Mouse (Mus musculus) forebrain, postnatal 0 days (tissue): ENCODE results near the gene Agpat1. TPM values are rescaled to one million over a fixed set of nuclear protein-coding genes. Genes with fewer than 3 reads are reported as not detected.

Experiments used
- ATAC-seq: fragments of 200-750 bp; cut with Nextera tagmentation; 2 replicates; pipeline ENCODE4 v1.8.0; 2017; ENCODE audit warnings: mild to moderate bottlenecking, moderate library complexity
- DNase-seq: peaks from one replicate; pipeline ENCODE4 v3.0.0-alpha.2; 2015
- H3K27ac ChIP-seq: fragments of 300-500 bp; sonication (generic); 2 replicates; pipeline ENCODE4 v1.5.1; 2014; ENCODE audit warnings: low read depth, mild to moderate bottlenecking, antibody characterized with exemption, low read length, moderate library complexity, mixed read lengths
- H3K27me3 ChIP-seq: fragments of 300-500 bp; sonication (generic); 2 replicates; pipeline ENCODE4 v1.6.1; 2014; ENCODE audit warnings: mild to moderate bottlenecking, low read length, mixed read lengths; ENCODE audit not compliant: insufficient read depth
- H3K36me3 ChIP-seq: fragments of 300-500 bp; sonication (generic); 2 replicates; pipeline ENCODE4 v1.6.1; 2014; ENCODE audit warnings: mild to moderate bottlenecking, moderate library complexity; ENCODE audit not compliant: insufficient read depth
- H3K4me1 ChIP-seq: fragments of 300-500 bp; sonication (generic); 2 replicates; pipeline ENCODE4 v1.6.1; 2014; ENCODE audit warnings: antibody characterized with exemption; ENCODE audit not compliant: insufficient read depth
- H3K4me2 ChIP-seq: fragments of 300-500 bp; sonication (generic); 2 replicates; pipeline ENCODE4 v1.6.1; 2014; ENCODE audit warnings: low read depth, mild to moderate bottlenecking, moderate library complexity
- H3K4me3 ChIP-seq: fragments of 300-500 bp; sonication (generic); 2 replicates; pipeline ENCODE4 v1.5.1; 2014; ENCODE audit warnings: low read depth, low read length, mixed read lengths
- H3K9ac ChIP-seq: fragments of 300-500 bp; sonication (generic); 2 replicates; pipeline ENCODE4 v1.6.1; 2014; ENCODE audit warnings: mild to moderate bottlenecking
- H3K9me3 ChIP-seq: fragments of 300-500 bp; sonication (generic); 2 replicates; pipeline ENCODE4 v1.6.1; 2016; ENCODE audit warnings: low read length
- CTCF ChIP-seq: sonication (generic); IDR thresholded peaks from 2 replicates; pipeline ENCODE4 v1.5.1; 2016; ENCODE audit warnings: antibody characterized with exemption, control low read depth, low read depth
- whole genome bisulfite sequencing: fragments of 180-500 bp; shearing (Covaris S2); extraction: QIAGEN DNeasy Blood & Tissue Kit; methylation state at CpG from one replicate; pipeline ENCODE4 v1.1.7; 2014; 5-methylcytosine and 5-hydroxymethylcytosine counted together
- polyA plus RNA-seq: library from polyadenylated mRNA; unstranded; fragments of >200 nt; fragmentation: Nextera tagmentation; extraction: Ambion mirVana; gene quantifications from 2 replicates; pipeline ENCODE4 v1.2.1, GENCODE M21; 2015
- total RNA-seq: library from RNA; depleted of rRNA; stranded (reverse); fragments of >200 nt; gene quantifications from 2 replicates; pipeline ENCODE4 v1.2.3, GENCODE M21; 2014

Gene Agpat1
- total and polyA plus RNA-seq, 2 experiments from 2014 or later = 104 to 217 TPM

DNA sequence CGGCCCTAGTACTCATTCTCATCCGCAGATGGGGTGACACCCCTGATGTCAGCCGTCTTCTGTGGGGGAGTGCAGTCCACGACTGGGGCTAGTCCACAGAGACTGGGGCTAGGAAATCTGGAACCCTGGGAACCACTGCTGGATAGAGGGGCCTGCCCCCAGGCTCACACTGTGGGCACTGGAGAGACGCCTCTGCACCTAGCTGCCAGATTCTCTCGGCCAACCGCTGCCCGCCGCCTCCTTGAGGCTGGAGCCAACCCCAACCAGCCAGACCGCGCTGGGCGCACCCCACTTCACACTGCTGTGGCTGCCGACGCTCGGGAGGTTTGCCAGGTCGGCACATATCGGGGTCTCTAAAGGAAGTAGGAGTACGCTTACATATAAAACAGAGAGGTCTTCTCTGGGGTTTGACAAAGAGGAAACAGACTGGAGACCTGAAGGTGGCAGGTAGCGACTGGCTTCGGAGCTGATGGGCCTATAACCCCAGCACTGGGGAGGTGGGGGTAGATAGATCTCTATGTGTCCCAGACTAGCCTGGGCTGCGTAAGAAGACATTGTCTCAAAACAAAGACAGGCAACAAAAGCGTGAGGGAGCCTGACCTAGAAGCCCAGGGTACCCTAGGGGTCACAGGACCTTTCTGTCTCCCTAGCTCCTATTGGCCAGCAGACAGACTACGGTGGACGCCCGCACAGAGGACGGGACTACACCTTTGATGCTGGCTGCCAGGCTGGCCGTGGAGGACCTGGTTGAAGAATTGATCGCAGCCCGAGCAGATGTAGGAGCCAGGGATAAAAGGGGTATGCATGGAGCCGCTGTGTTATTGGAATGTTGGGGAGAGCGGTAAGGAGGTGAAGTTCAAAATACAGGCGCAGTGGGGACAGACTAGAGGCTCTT is 17.9 kb upstream of the Agpat1 start:
- WGBS = 12% methylated on average over 32 of the region's 32 CpGs
- DNase-seq = peak; percentile 60

DNA sequence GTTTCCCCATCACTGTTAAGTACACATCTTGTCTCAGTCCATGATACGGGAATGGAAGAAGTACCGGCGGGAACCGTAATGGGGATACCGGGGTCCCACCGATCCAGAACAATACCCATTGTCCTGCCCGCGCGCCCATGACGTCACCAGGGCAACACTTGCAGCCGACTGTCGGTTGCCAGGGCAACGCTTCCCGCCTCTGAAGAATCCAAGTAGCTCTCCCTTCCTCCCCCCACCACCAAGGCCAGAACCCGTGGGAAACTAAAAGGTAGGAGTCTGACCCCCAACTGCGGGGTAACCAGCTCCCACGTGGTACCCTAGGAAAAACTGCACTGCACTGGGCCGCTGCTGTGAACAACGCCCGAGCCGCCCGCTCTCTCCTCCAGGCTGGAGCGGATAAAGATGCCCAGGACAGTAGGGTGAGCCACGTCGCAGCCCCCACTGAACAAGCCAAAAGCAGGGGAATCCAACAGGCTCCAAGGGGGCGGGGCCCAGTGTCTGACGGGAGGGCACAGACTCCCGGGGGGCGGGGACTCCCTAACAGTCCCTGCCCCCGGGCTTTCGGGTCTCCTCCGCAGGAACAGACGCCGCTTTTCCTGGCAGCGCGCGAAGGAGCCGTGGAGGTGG is 17.2 kb upstream of the Agpat1 start:
- ATAC-seq = peak; percentile 80
- under 1% methylated on average over 38 of the region's 38 CpGs for whole genome bisulfite sequencing

More for the DNA sequence above, 17.9 kb upstream of the Agpat1 start:
- H3K4me3 ChIP-seq = peak overlapping the region; percentile 69
- no peaks in the 10 kb centered on the region for H3K9me3 ChIP-seq
- no peaks in the 10 kb centered on the region for H3K36me3 ChIP-seq
- no peaks in the 10 kb centered on the region for H3K27me3 ChIP-seq
- no peak for TF ChIP-seq CTCF
- H3K4me2 ChIP-seq = peak overlapping the region; percentile 98
- peak overlapping the region; percentile 87 for H3K9ac ChIP-seq
- H3K27ac ChIP-seq = peak overlapping the region; percentile 99
- no peak; the same call in 1 of the 2 replicates for ATAC-seq
- H3K4me1 ChIP-seq = peaks cover 20% of the 10 kb centered on the region

DNA sequence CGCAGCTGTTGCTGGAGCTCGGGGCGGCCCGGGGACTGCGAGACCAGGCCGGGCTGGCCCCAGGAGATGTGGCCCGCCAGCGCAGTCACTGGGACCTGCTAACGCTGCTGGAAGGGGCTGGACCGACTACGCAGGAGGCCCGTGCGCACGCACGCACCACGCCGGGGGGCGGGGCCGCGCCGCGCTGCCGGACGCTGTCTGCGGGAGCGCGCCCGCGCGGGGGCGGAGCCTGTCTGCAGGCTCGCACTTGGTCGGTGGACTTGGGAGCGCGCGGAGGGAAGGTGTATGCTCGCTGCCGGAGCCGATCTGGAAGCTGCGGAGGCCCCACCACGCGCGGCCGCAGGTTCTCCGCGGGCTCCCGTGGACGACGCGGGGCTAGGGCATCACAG is 16.6 kb upstream of the Agpat1 start:
- Histone ChIP-seq H3K9me3 (no peaks in the 10 kb centered on the region), H3K27me3 (no peaks in the 10 kb centered on the region), H3K4me1 (peaks cover 25% of the 10 kb centered on the region), H3K4me2 (peak overlapping the region; percentile 98), H3K36me3 (no peaks in the 10 kb centered on the region), H3K27ac (peak overlapping the region; percentile 99), H3K4me3 (peak overlapping the region; percentile 69), H3K9ac (peak overlapping the region; percentile 87)
- no peak for TF ChIP-seq CTCF
- ATAC-seq = peak; percentile 86
- 5% methylated on average over 50 of the region's 50 CpGs for WGBS
- peak; percentile 98 for DNase-seq

More for the DNA sequence above, 17.2 kb upstream of the Agpat1 start:
- Histone ChIP-seq H3K27me3 (no peaks in the 10 kb centered on the region), H3K9me3 (no peaks in the 10 kb centered on the region), H3K4me2 (peak overlapping the region; percentile 98), H3K36me3 (no peaks in the 10 kb centered on the region), H3K27ac (peak overlapping the region; percentile 99), H3K9ac (peak overlapping the region; percentile 87), H3K4me1 (peaks cover 25% of the 10 kb centered on the region), H3K4me3 (peak overlapping the region; percentile 69)
- TF ChIP-seq CTCF = no peak
- peak; percentile 94 for DNase-seq

DNA sequence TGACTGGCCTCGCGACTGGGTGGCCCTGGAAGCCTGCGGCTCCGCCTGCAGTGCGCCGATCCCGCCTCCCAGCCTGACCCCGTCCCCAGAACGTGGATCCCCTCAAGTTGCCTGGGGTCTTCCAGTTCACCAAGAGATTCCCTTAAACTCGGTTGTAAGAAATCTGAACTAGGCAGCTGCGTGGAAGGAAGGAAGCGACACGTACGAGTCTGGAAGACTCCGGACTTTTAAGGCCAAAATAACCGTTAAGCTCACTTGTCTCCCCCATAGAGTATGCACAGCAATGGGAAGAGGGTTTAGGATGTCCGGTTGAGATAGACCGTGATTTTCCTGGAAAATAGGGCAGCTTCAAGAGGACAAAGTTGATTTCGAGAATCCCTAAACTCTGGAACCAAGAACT is 16.2 kb upstream of the Agpat1 start:
- Histone ChIP-seq H3K36me3 (no peaks in the 10 kb centered on the region), H3K9ac (peak overlapping the region; percentile 87), H3K4me3 (peak overlapping the region; percentile 69), H3K27me3 (no peaks in the 10 kb centered on the region), H3K9me3 (no peaks in the 10 kb centered on the region), H3K4me1 (peaks cover 25% of the 10 kb centered on the region), H3K27ac (peak overlapping the region; percentile 99), H3K4me2 (peak overlapping the region; percentile 98)
- DNase-seq (no peak), ATAC-seq (no peak)
- WGBS = 4% methylated on average over 19 of the region's 19 CpGs
- no peak for TF ChIP-seq CTCF

DNA sequence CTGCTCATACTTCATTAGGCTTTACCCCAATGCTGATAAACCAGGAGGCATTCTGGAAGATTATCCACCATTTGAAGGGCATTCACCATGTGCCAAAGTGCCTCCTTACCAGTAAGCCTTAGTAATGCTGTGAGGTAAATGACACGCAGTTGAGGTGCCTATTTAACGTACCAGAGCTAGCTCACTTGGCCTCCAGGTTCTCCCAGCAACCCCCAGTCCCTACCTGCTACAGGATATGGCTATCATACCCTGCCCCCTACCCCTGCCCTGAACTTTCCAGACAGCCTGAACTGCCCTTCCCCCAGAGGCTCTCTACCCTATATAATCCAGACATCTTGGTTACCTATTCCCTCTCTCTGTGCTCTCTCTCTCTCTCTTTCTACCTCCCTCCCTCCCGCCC is 15.3 kb upstream of the Agpat1 start:
- H3K36me3 ChIP-seq = no peaks in the 10 kb centered on the region
- peaks cover 25% of the 10 kb centered on the region for H3K4me1 ChIP-seq
- no peak overlapping the region for H3K4me2 ChIP-seq
- DNase-seq = no peak
- WGBS = 62% methylated on average over 3 of the region's 3 CpGs
- TF ChIP-seq CTCF = no peak
- H3K27me3 ChIP-seq = no peaks in the 10 kb centered on the region
- no peak for ATAC-seq
- H3K9ac ChIP-seq = no peak overlapping the region
- H3K27ac ChIP-seq = no peak overlapping the region
- no peaks in the 10 kb centered on the region for H3K9me3 ChIP-seq
- no peak overlapping the region for H3K4me3 ChIP-seq

DNA sequence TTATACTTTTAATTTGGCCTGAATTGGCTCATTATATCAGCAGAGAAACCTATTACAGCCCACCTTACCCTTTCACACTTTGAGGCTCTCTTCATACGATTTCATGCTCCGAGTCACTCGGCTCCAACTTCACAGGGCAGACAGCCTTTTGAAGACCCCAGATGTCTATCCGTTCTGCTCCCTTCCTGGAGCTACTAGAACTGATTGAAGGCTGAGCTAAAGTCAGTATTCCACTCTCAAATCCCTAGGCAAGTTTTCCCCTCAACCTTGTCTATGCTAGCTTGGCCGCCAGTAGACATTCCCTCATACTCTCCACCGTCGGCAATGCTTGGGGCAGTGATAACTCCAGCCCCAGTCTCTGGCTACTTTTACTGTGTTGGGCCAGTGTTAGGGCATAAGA is 14.9 kb upstream of the Agpat1 start:
- no peak for ATAC-seq
- 58% methylated on average over 7 of the region's 7 CpGs for WGBS

DNA sequence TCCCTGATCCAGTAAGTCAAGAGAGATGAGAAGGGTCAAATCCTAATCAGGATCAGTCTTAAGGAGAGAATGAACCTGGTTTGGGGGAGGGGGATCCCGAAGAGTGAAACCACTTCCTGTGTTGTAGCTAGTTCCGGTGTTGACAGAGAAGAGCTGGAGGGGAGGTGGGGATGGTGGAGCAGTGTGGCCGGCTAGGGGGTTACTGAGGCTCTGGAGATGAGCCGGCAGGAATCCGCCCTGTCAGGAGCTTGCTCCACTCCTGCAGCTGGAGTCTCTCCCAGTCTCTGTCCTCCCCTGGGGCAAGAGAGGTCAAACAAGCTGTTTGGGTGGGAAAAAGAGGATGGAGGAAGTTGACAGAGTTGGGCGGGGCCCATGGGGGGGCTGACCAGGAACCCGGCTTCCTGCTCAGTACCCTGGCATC is 14.4 kb upstream of the Agpat1 start, which contains the start of gene Gpsm3:
Gpsm3 (plus strand) TSS at position 126 of the 421 bp plus-strand sequence.
- ATAC-seq = no peak
- DNase-seq = no peak
- peaks cover 3% of the 10 kb centered on the region; the same call in 1 of the 2 replicates for H3K36me3 ChIP-seq
- H3K9me3 ChIP-seq = no peaks in the 10 kb centered on the region
- no peak within 1 kb of the TSS for H3K4me2 ChIP-seq
- no peak within 1 kb of the TSS for H3K27ac ChIP-seq
- no peak within 1 kb of the TSS for H3K4me3 ChIP-seq
- WGBS = 36% methylated on average over 7 of the region's 7 CpGs
- no peak within 1 kb of the TSS for H3K9ac ChIP-seq
- peaks cover 25% of the 10 kb centered on the region for H3K4me1 ChIP-seq
- H3K27me3 ChIP-seq = no peaks in the 10 kb centered on the region
- no peak for TF ChIP-seq CTCF

More for the DNA sequence above, 14.9 kb upstream of the Agpat1 start:
- no peak for DNase-seq
- no peaks in the 10 kb centered on the region for H3K27me3 ChIP-seq
- peaks cover 25% of the 10 kb centered on the region for H3K4me1 ChIP-seq
- H3K36me3 ChIP-seq = no peaks in the 10 kb centered on the region
- TF ChIP-seq CTCF = no peak
- H3K9me3 ChIP-seq = no peaks in the 10 kb centered on the region
- no peak overlapping the region for H3K4me3 ChIP-seq
- no peak overlapping the region for H3K4me2 ChIP-seq
- H3K27ac ChIP-seq = no peak overlapping the region
- no peak overlapping the region for H3K9ac ChIP-seq
